Mouse (Mus musculus) heart, embryonic 15.5 days (tissue): Measurements from ENCODE around the gene Stat5a. TPM values are rescaled to one million over a fixed set of nuclear protein-coding genes. Genes with fewer than 3 reads are reported as not detected.

Experiments used
- ATAC-seq: fragments of 200-750 bp; cut with Nextera tagmentation; replicated peaks from 2 replicates; pipeline ENCODE4 v1.8.0; 2017; ENCODE audit warnings: low read depth, moderate TSS enrichment; ENCODE audit not compliant: insufficient number of reproducible peaks, insufficient read depth, low FRiP score
- H3K27ac ChIP-seq: fragments of 300-500 bp; sonication (generic); 2 replicates; pipeline ENCODE4 v1.5.1; 2015; ENCODE audit warnings: mild to moderate bottlenecking, inconsistent platforms
- H3K27me3 ChIP-seq: fragments of 300-500 bp; sonication (generic); 2 replicates; pipeline ENCODE4 v1.6.1; 2015; ENCODE audit warnings: inconsistent platforms
- H3K36me3 ChIP-seq: fragments of 300-500 bp; sonication (generic); 2 replicates; pipeline ENCODE4 v1.6.1; 2015; ENCODE audit warnings: mild to moderate bottlenecking, inconsistent platforms
- H3K4me1 ChIP-seq: fragments of 300-500 bp; sonication (generic); replicated peaks from 2 replicates; pipeline ENCODE4 v1.6.1; 2015; ENCODE audit warnings: inconsistent platforms
- H3K4me2 ChIP-seq: fragments of 300-500 bp; sonication (generic); 2 replicates; pipeline ENCODE4 v1.6.1; 2015; ENCODE audit warnings: inconsistent platforms, mild to moderate bottlenecking, moderate library complexity
- H3K4me3 ChIP-seq: fragments of 300-500 bp; sonication (generic); 2 replicates; pipeline ENCODE4 v1.5.1; 2015; ENCODE audit warnings: mild to moderate bottlenecking, inconsistent platforms
- H3K9ac ChIP-seq: fragments of 300-500 bp; sonication (generic); 2 replicates; pipeline ENCODE4 v1.6.1; 2015; ENCODE audit warnings: mild to moderate bottlenecking, inconsistent platforms
- H3K9me3 ChIP-seq: fragments of 300-500 bp; sonication (generic); replicated peaks from 2 replicates; pipeline ENCODE4 v1.6.1; 2016; ENCODE audit warnings: inconsistent platforms
- WGBS: fragments of 180-500 bp; shearing (Covaris S2); methylation state at CpG from one replicate; pipeline ENCODE4 v1.1.7; 2015; ENCODE audit warnings: mixed read lengths; 5-methylcytosine and 5-hydroxymethylcytosine counted together
- polyA plus RNA-seq: library from polyadenylated mRNA; unstranded; fragments of >200 nt; fragmentation: Nextera tagmentation; extraction: Ambion mirVana; gene quantifications from 2 replicates; pipeline ENCODE4 v1.2.1, GENCODE M21; 2015

The Stat5a gene
- polyA plus RNA-seq, 1 experiment from 2014 or later = 6.1 TPM

DNA sequence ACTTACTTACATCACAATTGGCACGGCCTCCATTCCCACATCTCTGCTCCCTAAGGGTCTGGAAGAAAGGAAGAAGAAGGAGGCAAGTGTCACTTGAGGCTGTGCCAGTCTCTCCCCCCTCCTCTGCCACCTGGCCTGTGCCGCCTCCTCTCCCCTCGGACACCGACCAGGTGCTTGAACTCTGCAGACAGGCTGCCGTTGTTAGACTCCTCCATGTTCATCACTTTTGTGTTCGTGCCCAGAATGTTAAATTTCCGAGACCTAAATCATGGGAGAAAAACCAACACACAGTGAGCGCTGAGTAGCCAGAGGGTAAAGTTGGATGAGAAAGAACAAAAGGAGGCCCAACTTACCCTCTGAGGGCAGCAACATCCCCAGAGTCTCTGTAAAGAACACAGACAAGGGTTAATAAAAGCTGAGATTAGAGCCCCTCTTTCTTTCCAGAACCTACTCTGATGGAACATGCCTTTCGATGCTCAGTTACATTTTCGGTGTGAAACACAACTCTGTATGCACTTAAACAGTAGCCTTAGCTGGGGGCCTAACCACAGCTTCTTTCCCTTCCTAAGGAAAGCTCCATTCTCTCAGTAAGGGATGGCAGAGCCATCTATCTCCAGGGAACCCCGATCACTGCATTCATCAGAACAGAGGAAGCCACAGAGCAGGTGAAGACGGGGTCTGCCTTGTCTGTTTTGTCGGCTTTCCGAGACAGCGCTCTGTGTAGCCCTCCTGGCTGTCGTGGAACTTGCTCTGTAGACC is 39.5 kb downstream of the Stat5a start:
- no peak for ATAC-seq
- no peak overlapping the region for H3K4me3 ChIP-seq
- WGBS = 83% methylated on average over 16 of the region's 16 CpGs
- peaks cover 6% of the 10 kb centered on the region for H3K4me1 ChIP-seq
- H3K9ac ChIP-seq = no peak overlapping the region
- H3K27me3 ChIP-seq = no peaks in the 10 kb centered on the region
- no peak overlapping the region for H3K27ac ChIP-seq
- peaks cover 59% of the 10 kb centered on the region for H3K36me3 ChIP-seq
- H3K9me3 ChIP-seq = no peaks in the 10 kb centered on the region
- H3K4me2 ChIP-seq = no peak overlapping the region

DNA sequence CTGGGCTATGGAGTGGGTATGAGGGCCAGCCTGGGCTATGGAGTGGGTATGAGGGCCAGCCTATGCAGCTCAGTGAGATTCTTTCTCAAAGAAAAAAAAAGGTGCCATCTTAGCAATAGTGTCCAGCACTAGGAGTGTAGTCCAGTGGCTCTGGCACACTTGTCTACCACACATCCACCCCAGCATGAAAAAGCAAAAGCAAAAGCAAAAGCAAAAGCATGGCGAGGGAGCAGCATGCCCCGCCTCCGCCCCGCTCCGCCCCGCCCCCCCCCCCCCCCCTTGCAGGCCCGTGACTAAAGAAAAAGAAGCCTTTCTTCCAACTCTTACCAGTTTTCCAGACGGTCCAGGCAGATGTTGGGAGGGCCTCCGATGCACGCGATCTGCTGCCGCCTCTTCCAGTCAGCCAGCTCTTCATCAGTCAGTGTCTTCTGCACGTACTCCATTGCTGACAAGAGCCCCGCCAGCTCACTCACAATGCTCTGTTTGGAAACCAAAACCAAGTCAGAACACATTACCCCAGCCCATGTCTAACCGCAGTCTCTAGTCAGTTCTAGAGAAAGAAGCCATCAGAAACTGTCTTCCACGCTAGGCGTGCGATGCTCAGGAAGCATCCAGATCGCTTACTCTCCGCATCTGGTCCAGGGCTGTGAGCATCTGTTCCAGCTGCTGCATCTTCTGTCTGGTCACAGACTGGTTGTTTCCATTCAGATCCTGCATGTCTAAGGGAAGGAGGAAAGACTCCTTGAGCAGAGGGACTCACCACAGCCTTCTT is 45.6 kb downstream of the Stat5a start:
- Histone ChIP-seq H3K27ac (no peak overlapping the region), H3K9ac (no peak overlapping the region), H3K4me1 (no peaks in the 10 kb centered on the region), H3K4me3 (no peak overlapping the region), H3K27me3 (no peaks in the 10 kb centered on the region), H3K4me2 (no peak overlapping the region), H3K9me3 (no peaks in the 10 kb centered on the region), H3K36me3 (peaks cover 85% of the 10 kb centered on the region)
- no peak for ATAC-seq
- 72% methylated on average over 19 of the region's 20 CpGs for WGBS

DNA sequence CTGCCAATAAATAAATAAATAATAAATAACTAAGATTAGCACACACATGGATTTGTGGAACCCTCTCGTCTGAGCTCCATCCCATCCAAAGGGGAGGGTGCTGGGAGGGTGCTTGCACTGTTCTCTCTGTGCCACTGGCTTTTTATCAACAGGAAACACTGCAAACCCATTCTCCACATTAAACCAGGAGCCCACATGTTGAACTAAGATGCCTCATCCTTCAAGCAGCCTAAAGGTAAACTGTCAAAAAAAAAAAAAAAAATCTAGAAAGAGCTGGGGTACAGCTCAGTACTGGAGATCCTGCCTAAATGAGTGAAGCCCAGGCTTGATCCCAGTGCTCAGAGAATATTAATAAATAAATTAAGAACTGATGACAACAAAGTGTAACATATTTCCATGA is 46.8 kb downstream of the Stat5a start:
- 42% methylated on average over 1 of the region's 1 CpGs for WGBS
- H3K9me3 ChIP-seq = no peaks in the 10 kb centered on the region
- no peak overlapping the region for H3K4me2 ChIP-seq
- H3K36me3 ChIP-seq = peaks cover 77% of the 10 kb centered on the region
- ATAC-seq = no peak
- H3K4me3 ChIP-seq = no peak overlapping the region
- H3K27me3 ChIP-seq = no peaks in the 10 kb centered on the region
- no peak overlapping the region for H3K27ac ChIP-seq
- H3K4me1 ChIP-seq = no peaks in the 10 kb centered on the region
- no peak overlapping the region for H3K9ac ChIP-seq

DNA sequence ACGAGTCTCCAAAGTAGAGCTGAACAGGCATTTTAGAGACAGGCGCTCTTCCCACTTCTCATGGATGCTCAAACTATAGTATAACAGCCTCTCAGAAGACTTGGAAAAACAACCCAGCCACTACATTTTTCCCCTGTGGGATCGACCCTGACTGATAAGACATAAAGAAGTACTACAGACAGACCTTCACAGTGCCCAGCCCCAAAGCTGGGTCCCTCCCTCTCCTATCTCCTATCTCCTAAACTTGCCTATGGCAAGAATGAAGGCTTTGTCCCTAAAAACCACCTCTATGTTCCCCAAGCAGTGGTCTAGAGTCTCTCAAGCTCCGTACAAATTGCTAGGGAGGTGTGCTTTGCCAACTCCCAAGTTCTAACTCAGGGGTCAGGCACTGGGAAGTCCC is 47.7 kb downstream of the Stat5a start:
- Histone ChIP-seq H3K4me1 (no peaks in the 10 kb centered on the region), H3K27ac (no peak overlapping the region), H3K27me3 (no peaks in the 10 kb centered on the region), H3K9ac (no peak overlapping the region), H3K4me3 (no peak overlapping the region), H3K9me3 (no peaks in the 10 kb centered on the region), H3K36me3 (peaks cover 67% of the 10 kb centered on the region), H3K4me2 (no peak overlapping the region)
- 78% methylated on average over 4 of the region's 4 CpGs for WGBS
- no peak for ATAC-seq

DNA sequence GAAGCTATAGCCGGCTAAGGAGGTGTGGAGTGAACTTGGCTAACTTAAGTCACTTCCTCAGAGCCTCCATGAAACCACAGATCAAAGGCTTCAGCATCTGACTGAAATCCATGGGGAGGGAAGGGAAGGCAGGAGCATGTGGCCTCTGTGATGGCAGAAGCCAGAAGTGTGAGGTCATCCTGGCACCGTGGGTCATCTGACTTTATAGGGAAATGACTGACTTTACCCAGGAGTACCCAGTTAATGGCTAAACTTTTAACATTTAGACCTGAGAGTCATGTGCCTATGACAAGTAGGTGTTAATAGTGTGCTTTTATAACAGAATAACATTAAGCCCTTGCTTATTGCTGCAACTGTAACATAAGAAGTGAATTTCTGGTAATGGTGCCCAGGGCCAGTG is 49.0 kb downstream of the Stat5a start:
- no peak for ATAC-seq
- H3K9ac ChIP-seq = no peak overlapping the region

DNA sequence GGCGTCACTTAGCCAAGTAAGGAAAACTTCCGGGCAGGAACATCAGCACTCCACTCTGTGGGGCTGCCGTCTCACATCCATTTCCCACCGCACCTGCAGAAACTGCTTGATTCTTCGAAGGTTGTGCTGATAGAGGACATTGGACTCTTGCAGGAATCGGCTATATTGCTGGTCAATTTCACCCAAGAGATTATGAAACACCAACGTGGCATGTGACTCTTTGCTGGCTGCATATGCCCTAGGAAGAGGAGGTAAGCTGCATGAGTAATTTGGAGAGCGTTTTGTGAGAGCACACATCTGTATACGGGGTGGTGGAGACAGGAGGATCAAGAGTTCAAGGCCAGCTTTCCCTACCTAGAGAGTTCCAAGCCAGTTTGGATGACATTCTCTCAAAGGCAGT is 49.4 kb downstream of the Stat5a start:
- WGBS = 88% methylated on average over 9 of the region's 9 CpGs
- H3K9me3 ChIP-seq = no peaks in the 10 kb centered on the region
- no peak overlapping the region for H3K27ac ChIP-seq
- peaks cover 10% of the 10 kb centered on the region for H3K4me1 ChIP-seq
- H3K4me2 ChIP-seq = no peak overlapping the region
- no peak overlapping the region for H3K9ac ChIP-seq
- ATAC-seq = no peak
- peaks cover 52% of the 10 kb centered on the region for H3K36me3 ChIP-seq
- no peak overlapping the region for H3K4me3 ChIP-seq
- no peaks in the 10 kb centered on the region for H3K27me3 ChIP-seq

More for the DNA sequence above, 49.0 kb downstream of the Stat5a start:
- 77% methylated on average over 2 of the region's 2 CpGs for WGBS
- H3K4me2 ChIP-seq = no peak overlapping the region
- no peaks in the 10 kb centered on the region for H3K9me3 ChIP-seq
- no peak overlapping the region for H3K27ac ChIP-seq
- peaks cover 7% of the 10 kb centered on the region for H3K4me1 ChIP-seq
- no peaks in the 10 kb centered on the region for H3K27me3 ChIP-seq
- no peak overlapping the region for H3K4me3 ChIP-seq
- peaks cover 57% of the 10 kb centered on the region for H3K36me3 ChIP-seq

DNA sequence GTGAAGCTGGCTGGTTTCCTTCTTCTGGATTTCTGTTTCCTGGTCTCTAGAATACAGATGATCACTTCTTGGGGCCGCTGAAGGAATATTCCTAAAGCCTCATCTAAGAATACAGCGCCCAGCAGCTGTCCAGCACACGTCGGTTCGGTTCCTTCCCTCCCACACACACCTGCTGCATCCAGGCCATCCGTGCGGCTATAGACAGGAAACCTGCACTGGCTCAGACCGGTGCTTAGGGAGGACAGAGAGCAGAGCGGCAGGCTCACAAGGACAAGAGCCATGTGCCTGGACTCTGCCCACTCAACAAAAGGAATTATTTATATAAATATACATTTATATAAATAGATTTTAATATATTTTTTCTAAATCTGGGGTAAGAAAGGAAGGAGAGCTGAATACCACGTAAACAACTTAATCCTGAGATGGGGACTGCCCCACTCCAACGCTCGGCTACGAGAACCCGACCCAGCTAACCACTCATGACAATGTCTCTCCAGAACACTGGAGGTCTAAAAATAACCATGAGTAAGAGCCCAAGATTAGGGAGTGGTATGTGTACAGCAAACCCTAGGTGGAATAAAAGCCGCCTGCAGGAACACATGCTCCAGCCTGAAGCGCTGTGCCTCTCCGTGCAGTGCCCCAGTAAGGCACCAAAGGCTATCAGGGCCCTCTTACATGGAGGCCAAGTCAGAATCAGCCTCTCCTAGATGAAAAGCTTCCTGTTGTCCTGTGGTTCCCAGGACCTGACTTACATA is 53.4 kb downstream of the Stat5a start:
- Histone ChIP-seq H3K27ac (peak overlapping the region; percentile 87), H3K9me3 (no peaks in the 10 kb centered on the region), H3K9ac (no peak overlapping the region), H3K27me3 (no peaks in the 10 kb centered on the region), H3K36me3 (peaks cover 20% of the 10 kb centered on the region), H3K4me2 (peak overlapping the region; percentile 12), H3K4me3 (no peak overlapping the region), H3K4me1 (peaks cover 11% of the 10 kb centered on the region)
- WGBS = 41% methylated on average over 17 of the region's 17 CpGs
- peak; percentile 87 for ATAC-seq

DNA sequence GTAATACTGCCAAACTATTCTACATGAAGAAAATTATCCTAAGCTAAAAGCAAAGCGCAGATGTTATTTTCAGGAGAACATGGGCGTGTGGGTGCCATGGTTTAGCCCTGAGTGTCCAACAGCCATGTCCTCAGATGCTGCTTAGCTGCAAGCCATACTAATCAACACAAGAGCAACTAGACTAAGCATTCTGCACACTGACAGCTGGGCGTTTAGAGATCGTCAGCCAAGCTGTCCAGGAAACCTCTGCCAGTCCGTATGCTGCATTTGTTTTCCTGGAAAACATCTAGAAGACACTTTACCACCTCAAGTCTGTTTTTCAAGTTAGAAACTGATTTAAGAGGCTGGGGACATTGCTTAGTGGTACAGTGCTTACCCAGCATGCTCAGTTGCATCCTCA is 55.3 kb downstream of the Stat5a start:
- 74% methylated on average over 5 of the region's 5 CpGs for WGBS
- ATAC-seq = no peak
- H3K36me3 ChIP-seq = peaks cover 13% of the 10 kb centered on the region

DNA sequence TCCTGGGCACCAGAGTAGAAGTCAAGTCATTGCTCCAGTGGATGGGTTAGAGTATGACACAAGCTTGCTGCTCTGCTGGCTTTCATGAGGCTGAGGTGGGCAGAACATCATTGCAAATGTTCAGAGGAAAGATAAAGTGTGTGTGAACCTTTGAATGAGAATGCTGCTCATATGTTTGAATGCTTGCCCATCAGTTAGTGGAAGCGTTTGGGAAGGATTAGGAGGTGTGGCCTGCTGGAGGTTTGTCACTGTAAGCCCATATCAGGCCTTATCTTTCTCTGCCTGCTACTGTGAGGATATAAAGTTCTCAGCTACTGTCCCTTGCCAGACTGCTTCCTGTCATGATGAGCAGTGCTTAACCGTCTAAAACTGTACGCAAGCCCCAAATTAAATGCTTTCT is 55.9 kb downstream of the Stat5a start:
- Histone ChIP-seq H3K27ac (no peak overlapping the region), H3K36me3 (peaks cover 7% of the 10 kb centered on the region), H3K27me3 (no peaks in the 10 kb centered on the region), H3K9me3 (no peaks in the 10 kb centered on the region), H3K4me1 (peaks cover 11% of the 10 kb centered on the region), H3K9ac (no peak overlapping the region), H3K4me3 (no peak overlapping the region), H3K4me2 (no peak overlapping the region)
- no peak for ATAC-seq
- WGBS = 71% methylated on average over 3 of the region's 3 CpGs

More for the DNA sequence above, 55.3 kb downstream of the Stat5a start:
- no peak overlapping the region for H3K9ac ChIP-seq
- H3K9me3 ChIP-seq = no peaks in the 10 kb centered on the region
- H3K4me3 ChIP-seq = no peak overlapping the region
- peaks cover 11% of the 10 kb centered on the region for H3K4me1 ChIP-seq
- no peak overlapping the region for H3K27ac ChIP-seq
- no peaks in the 10 kb centered on the region for H3K27me3 ChIP-seq
- H3K4me2 ChIP-seq = no peak overlapping the region

DNA sequence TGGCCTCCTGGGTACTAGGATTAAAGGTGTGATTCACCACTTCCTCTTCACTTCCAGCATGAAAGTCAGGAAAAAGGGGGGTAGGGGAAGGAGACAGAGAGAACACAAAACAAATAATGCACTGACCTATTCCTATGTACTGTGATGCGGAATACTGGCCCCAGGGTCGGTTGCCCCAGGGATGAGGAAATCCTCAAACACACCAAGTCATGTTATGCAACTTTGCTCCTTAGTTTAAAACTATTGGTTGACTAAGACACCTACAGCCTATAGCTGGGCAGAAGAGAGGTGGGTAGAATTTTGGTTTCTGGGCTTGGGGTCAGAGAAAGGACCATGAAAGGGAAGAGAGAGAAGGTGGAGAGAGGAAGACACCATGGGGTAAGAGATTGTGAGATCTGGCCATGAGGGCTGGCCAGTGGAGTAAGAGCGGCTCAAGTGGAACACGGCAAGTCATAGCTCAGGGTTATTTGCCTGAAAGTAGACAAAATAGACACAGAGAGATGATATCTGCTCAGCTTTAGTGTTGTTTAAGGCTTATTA is 57.4 kb downstream of the Stat5a start:
- peaks cover 11% of the 10 kb centered on the region for H3K4me1 ChIP-seq
- no peak overlapping the region for H3K9ac ChIP-seq
- H3K4me3 ChIP-seq = no peak overlapping the region
- ATAC-seq = no peak
- 94% methylated on average over 4 of the region's 4 CpGs for WGBS
- no peaks in the 10 kb centered on the region for H3K9me3 ChIP-seq
- no peak overlapping the region for H3K4me2 ChIP-seq
- no peaks in the 10 kb centered on the region for H3K27me3 ChIP-seq
- H3K27ac ChIP-seq = no peak overlapping the region
- peaks cover 7% of the 10 kb centered on the region for H3K36me3 ChIP-seq

DNA sequence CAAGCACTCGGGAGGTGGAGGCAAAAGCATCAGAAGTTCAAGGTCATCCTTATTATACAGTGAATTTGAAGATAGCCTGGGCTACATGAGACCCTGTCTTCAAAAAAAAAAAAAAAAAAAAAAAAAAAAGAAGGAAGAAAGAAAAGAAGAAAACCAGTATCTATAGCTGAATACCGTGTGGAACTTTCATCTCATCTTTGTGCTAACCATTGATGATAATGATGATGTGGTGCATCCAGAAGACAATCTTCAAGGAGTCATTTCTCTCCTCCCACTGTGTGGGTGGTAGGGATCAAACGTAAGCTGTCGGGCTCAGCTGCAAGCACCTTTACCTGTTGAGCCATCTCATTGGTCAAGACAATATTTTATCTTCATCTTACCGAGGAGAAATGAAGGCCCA is 58.9 kb downstream of the Stat5a start:
- 87% methylated on average over 5 of the region's 5 CpGs for WGBS

More for the DNA sequence above, 58.9 kb downstream of the Stat5a start:
- Histone ChIP-seq H3K4me3 (no peak overlapping the region), H3K9me3 (no peaks in the 10 kb centered on the region), H3K27me3 (no peaks in the 10 kb centered on the region), H3K27ac (no peak overlapping the region), H3K4me2 (no peak overlapping the region), H3K9ac (no peak overlapping the region), H3K4me1 (peaks cover 6% of the 10 kb centered on the region), H3K36me3 (peaks cover 7% of the 10 kb centered on the region)
- ATAC-seq = no peak
